Mouse (Mus musculus): ENCODE data around the gene Ndufb5. TPM values are rescaled to one million over a fixed set of nuclear protein-coding genes. Genes with fewer than 3 reads are reported as not detected.
A peak's percentile ranks its signal among the peaks of the same experiment; 100 is the strongest.
"Not testable (repeated sequence)": the region's sequence is repeated elsewhere in the genome, so short reads cannot be mapped to it uniquely, and the experiment has no call there.

Ndufb5 gene
- total RNA-seq (2022): 100 to 1,000 TPM; 836 to 865 (median 854) TPM

DNA sequence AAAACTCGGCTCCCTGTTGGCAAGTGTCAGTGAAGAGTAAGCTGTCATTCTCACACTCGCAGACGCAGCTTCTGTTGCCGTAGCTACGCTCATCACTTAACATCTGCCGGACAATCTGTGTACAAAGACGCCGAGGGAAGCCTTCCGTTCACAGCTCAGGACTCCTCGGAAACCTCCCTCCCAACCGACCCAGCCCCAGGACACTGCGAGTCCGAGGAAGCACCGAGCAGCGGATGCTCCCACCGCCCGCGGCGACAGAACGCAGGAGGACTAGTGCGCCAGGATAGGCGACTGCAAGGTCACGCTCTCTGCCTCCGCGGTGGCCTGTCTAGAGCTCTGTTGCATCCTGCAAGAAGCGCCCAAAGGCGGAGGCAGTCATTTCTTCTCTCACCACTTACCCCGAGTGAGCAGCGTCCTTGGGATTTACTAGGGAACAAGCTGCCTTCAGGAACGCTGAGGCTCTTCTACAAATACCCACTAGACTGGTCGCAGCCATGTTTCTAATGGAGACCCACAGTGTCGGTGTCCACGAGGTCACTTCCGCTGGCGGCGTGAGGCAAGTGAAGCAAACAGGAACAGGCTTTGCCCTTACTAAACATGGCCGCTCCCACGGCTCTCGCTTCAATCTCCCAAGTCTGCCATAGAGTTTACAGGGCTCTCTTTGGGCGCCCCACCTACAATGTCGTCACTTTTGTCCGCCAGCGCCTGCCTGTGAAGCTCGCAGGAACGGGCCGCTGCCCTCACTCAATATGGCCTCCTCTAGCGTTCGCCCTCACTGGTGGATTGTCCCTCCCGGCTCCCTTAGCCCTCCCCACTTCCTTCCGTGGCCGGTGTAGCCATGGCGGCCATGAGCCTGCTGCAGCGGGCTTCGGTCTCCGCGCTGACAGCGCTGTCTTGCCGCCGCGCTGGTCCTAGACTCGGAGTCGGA lies at the start of gene Ndufb5:
TSS of gene Ndufb5 (plus strand) at position 747 of the 928 bp plus-strand sequence.
- DNase-seq (ENCODE audit: low spot score): peak; percentile 99

DNA sequence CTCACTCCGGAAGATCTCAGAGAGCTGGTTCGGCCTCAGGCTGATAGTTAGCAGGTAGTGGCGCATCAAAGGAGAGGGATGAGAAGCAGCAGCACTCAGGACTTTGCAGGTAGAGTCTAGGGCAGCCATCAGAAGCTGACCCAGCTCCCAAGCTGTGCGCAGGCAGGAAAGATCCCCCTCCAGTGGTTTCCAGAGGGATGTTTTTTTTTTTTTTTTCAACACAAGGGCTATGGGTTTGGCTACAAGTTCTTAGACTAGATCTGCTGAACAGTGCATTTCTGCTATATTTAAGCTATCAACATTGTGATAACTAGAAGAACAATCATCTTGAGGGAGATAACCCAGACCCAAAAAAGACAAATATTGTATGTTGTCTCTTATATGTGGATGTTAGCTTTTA lies 49.6 kb upstream of the Ndufb5 start:
- no peak for DNase-seq (ENCODE audit: low spot score)

DNA sequence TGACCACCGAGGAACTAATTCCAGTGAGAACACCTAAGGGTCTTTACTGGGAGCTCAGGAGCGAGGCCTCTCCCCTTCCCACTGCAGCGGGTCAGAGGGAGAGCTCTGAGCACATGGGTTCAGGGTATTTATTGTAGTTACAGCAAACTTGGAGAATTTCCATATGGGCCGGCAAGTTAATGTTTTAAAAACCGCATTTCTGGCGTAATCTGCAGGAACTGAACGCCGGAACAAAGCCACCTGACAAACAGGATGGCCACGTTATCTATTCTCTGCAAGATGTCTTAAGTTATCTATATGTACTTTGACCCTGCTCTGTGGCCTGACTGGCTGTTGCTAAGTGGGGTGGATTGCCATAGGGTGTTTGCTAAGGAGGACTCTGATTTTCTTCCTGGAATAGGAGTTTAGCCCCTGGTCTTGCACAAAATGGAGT lies 47.2 kb upstream of the Ndufb5 start:
- no peak for DNase-seq (ENCODE audit: low spot score)

DNA sequence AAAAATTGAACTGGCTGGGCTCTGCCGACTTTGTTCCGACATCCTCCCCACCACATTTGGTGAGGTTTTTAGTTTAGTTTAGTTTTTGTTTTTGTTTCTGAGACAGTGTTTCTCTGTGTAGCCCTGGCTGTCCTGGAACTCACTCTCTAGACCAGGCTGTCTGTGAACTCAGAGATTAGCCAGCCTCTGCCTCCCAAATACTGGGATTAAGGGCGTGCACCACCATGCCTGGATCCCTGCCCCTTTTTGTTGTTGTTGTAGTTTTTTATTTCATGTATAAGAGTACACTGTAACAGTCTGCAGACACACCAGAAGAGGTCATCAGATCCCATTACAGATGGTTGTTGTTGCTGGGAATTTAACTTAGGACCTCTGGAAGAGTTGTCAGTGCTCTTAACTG lies 46.8 kb upstream of the Ndufb5 start:
- no peak for DNase-seq (ENCODE audit: low spot score)

DNA sequence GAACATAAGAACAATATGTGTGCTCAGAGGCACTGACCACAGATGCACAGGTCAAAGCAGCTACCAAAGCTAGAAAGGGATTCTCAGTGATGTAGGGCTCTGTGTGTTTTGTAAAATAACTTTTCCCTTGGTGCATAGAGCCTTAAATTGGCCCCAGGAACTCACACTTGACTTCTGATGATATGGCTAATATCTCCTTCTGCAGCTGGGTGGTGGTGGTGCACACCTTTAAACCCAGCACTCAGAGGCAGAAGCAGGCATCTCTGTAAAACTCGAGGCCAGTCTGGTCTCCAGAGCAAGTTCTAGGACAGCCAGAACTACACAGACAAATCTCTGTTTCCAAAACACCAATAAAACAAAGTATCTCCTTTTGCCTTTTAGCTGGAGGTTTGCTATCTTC lies 45.9 kb upstream of the Ndufb5 start:
- DNase-seq (ENCODE audit: low spot score): no peak

DNA sequence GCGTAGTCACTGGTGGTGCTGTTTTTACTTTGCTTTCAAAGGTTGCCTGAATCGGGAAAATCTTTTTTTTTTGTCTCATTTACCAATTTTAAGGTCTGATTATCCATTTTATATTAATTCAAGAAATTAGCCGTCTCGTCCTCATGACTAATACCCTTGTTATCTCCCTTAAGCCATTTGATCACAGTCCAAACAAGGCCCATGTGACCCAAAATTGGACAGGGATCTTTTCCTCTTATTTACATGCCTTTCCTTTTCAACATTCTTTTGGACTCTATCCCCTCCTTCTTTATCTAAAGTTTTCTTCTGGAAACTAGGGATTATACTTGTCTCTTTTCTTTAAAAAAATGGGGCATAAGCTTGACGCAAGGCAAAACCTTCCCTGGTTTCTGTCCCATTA lies 44.9 kb upstream of the Ndufb5 start:
- DNase-seq (ENCODE audit: low spot score): no peak

DNA sequence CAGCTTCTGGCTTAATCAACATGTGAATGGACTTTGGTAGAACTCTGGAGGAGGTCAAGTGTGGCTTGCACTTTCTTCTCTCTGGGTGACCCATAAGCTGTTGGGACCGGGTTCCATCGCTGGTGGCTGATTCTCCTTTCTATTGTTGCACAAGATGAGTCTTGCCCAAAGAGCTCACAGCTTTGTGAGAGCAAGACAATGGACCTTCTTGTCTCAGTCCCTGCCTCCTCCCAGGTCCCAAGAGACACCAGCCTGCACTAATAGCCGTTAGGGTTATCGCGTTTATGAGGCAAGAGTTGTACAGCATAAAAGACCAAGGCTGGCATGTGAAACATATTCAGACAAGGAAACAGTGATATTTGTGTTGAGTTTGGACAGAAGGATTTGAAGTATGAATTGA lies 42.6 kb upstream of the Ndufb5 start:
- no peak for DNase-seq (ENCODE audit: low spot score)

DNA sequence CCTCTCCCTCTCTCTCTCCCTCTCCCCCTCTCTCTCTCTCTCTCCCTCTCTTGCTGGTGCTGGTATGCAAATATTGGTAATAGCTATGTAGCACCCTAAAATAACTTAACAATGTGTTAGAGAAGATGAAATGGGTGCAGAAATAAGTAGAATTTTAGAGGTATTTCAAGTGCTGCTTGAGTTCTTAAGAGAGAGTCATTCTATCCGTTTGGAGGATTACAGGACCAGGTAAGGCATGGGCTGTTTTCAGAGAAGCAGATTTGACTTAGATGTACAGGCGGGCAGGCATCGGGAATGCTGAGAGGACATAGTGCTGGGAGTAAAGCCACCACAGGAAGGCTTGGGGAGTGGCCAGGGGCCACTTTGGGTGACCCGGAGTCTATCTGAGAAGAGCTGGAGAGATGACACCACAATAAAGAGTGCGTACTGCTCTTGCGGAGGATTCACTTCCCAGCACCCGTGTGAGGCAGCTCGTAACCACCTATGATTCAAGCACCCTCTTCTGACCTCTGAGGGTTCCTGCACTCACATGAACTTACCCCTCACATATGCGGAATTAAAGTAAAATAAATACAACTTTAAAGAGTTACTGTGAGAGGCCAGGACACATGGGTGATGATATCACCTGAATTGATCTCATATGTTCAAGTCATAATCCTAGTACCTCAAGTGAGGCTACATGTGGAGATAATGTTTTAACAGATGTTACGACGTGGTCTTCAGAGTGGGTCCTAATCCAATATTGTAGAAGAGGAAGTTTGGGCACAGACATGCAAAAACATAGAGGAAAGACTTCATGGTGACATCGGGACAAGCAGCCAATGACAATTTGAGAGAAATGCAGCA lies 41.8 kb upstream of the Ndufb5 start:
- no peak for DNase-seq (ENCODE audit: low spot score)

DNA sequence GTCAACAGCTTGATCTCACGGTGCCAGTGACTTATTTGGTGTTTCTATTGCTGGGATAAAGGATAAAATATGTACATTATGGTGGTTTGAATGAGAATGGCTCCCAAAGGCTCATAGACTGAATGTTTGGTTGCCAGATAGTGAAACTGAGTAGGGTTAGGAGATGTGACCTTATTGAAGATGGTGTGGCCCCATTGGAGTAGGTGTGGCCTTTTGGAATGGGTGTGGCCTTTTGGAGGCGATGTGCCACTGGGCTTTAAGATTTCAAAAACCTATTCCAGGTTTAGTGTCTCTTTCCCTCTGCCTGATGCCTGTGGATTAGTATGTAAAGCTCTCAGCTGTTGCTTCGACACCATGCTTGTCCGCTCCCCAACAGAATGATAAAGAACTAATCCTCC lies 41.2 kb upstream of the Ndufb5 start:
- DNase-seq (ENCODE audit: low spot score): no peak

DNA sequence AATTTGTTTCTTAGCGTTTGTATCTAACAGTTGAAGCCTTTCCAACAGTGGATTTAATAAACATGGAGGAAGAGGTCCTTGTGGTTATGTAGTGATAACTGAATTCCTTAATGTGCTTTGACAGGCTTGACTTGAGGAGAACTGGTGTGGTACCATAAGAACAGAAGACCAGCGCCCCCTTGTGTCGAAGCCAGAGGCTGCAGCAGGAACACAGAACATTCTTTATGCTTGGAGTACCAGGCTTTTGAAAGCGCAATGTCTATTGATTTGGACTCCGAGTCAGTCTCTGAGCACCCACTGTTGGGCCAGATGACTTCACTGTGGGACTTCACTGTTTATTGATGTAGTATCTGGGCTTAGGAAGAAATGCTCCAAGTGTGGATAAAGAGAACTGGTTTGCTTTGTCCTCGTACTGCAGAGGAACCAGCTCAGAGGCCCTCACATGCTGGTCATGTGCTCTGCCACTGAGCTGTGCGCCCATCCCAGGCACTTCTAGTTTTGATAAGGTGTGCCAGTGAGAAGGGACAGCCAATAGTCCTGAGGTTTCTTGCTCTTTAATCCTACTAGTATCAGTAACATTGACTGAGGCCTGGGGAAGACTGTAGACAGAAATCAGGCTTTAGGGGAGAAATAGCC lies 38.4 kb upstream of the Ndufb5 start:
- peak; percentile 88 for DNase-seq (ENCODE audit: low spot score)

DNA sequence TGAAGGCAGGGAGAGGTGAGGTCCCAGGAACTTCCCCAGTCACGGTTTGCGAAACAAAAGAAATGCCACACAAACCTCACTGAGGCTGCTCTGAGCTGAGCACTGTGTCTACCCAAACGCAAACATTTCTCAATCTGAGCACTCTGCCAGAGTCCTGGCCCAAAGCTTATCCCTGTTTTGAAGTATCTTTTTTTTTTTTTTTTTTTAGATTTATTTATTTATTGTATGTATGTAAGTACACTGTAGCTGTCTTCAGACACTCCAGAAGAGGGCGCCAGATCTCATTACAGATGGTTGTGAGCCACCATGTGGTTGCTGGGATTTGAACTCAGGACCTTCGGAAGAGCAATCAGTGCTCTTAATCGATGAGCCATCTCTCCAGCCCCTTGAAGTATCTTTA lies 32.8 kb upstream of the Ndufb5 start:
- DNase-seq (ENCODE audit: low spot score): not testable (repeated sequence)

DNA sequence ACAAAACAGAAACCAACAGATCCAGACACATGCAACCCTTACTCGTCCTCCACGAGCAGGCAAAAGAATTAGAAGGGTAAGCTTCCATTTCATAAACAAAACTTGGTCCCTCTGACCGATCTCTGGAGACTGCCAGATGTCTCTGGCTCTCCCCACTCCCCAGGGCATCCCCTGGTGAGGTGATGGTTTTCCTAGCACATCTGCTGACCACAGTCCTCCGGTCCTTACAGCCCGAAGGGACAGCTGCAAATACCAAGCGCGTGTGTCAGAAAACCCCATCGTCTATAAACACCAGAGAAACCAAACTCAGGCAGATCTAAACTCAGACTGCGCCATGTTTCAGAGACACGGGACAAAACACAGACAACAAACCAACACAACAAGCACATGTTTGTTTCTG lies 32.2 kb upstream of the Ndufb5 start:
- not testable (repeated sequence) for DNase-seq (ENCODE audit: low spot score)

DNA sequence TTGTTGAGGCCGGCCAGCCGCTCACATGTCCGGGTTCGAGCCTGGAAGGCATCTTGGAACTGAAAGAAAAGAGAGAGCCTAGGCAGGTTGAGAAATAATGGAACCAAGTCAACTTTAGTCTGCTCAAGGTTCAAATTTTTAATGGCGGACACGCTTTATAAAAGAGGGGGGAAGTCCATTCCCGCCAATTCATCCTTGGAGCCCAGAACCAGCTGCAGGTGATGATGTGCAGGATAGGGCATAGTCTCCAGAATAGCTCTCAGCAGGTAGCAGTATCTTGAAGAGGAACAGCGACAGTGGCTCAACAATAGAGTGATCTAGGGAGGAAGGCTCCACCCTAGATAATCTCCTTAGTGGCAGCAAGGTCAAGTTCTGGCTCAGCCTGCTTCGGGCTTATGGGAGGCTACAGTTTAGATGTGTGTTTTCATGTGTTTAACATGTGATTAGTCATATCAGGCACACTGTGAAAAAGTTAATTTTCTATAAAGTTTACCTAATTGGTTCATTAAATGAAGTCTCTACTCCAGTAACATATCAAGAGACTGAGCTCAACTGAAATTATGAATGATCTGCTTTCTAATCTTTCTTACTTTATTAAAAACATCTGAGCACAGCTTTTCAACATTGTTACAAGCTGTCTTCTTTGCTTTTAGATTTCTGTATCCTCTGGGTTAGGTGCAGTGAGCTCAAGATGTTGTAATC lies 31.0 kb upstream of the Ndufb5 start, which contains the start of gene Actl6a:
TSS of gene Actl6a (plus strand) at position 652 of the 702 bp plus-strand sequence.
- not testable (repeated sequence) for DNase-seq (ENCODE audit: low spot score)

DNA sequence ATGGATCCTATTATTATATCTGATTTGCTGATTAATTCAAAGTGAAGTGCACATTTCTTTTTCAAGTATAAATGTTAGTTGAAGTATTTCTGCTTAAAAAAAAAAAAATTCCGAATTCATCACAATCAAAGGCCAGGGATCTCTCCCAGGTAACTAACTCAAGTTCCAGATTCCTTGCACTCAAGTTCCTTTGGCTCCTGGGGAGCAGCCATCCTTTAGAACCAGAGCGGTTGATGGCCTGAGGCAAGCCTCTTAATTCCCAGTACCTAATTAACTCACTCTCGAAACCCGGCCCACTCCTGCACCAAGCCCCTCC lies 28.8 kb upstream of the Ndufb5 start:
- no peak for DNase-seq (ENCODE audit: low spot score)

DNA sequence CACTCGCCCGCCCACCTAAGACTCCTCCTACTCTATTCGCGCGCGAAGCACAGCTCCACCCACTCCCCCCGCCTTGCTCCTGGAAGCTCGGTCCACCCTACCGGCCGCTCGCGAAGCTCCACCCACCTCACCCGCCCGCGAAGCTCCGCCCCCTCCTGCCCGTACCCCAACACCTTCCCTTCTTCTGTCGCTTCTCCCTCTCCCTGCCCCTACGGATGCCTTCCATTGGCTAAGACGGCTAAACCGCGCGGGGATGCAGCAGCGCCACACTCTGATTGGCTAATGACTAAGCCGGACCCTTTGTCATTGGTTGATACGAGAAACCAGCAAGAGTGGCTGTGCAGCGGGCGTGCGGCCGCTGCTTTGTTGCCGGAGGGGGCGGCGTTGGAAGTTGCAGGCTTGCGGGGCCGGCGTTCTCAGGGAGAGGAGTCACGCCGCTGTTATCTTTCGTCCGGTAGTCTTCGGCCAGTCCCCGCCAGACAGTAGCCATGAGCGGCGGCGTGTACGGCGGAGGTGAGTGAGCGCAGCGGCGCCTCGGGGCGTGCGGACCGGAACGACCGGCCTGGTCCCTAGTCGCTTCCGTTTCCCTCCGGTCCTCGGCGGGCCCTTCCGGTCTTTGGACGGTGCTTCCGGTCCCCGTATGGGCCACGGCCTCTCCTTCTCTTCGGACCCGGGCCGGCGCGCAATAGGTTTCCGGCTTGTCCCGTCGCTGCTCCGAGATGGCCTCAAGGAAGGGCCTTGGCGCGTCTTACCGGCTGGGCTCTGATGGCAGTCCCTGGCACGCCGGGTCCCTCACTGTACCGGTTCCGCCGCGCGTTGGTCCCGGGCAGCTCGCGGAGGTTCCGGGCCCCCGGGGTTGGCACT lies 28.2 kb upstream of the Ndufb5 start:
- peak; percentile 97 for DNase-seq (ENCODE audit: low spot score)

DNA sequence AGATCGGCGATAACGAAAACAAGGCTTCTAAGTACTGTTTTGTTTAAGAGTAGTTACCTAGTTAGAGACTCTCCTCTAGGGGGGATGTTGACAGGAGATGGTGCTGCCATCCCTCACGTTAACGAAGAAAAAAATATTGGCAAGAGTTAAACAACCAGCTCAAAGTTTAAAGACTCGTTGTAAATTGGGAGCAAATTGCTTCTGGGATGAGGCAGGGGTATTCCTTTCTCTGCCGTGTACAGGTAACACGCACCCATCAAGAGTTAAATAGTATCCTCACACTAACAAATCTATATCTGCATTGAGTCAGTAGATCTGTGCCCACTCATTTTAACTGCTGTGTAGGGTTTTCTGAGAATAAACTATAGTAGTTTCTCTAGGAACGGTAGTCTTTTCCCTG lies 27.4 kb upstream of the Ndufb5 start:
- DNase-seq (ENCODE audit: low spot score): no peak

DNA sequence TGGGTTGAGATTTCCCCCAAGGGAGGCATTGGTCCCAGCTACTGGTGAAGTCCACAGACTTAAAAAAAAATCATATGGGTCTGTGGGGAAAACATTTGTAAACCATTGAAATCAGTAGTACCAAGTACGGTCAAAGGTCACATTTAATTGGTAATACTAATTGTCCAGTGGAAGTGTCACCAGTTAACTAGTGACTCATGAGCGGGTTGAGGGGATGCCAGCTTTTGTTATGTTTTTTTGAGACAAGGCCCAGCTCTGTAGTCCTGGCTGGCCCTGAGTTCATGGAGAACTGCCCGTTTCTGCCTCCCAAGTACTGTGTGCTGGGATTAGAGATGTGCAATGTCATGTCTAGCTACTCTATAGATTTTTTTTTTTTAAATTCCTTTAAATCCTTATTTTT lies 23.1 kb upstream of the Ndufb5 start:
- DNase-seq (ENCODE audit: low spot score): no peak

DNA sequence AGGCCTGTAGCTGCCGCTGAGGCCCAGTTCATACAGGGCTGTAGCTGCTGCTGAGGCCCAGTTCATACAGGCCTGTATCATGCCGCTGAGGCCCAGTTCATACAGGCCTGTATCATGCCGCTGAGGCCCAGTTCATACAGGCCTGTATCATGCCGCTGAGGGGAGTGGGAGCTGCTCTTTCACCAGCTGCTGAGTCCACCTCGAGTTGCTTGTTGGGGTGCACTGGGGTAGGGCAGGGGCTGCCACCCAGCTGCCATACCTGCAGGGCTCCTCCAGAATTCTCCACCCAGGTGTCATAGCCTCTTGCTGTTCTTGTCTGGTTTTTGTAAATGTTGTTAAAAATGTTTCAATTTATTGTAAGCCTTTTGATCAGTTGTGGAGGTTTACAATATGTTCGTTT lies 19.4 kb upstream of the Ndufb5 start:
- DNase-seq (ENCODE audit: low spot score): not testable (repeated sequence)

DNA sequence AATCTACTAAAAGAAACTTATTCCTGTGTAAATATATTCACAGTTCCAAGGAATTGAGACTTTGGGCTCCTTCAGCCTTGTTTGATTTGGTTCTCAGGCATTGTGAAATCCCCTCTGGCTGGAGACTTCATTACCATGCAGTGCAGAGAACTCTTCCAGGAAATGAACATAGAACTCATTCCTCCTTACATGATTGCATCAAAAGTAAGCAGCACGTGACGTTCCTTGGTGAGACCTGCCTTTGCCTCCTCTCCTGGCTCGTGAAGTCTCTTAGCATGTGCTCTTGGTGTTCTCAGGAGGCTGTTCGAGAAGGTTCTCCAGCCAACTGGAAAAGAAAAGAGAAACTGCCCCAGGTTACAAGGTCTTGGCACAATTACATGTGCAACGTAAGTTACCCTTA lies 18.5 kb upstream of the Ndufb5 start:
- no peak for DNase-seq (ENCODE audit: low spot score)

DNA sequence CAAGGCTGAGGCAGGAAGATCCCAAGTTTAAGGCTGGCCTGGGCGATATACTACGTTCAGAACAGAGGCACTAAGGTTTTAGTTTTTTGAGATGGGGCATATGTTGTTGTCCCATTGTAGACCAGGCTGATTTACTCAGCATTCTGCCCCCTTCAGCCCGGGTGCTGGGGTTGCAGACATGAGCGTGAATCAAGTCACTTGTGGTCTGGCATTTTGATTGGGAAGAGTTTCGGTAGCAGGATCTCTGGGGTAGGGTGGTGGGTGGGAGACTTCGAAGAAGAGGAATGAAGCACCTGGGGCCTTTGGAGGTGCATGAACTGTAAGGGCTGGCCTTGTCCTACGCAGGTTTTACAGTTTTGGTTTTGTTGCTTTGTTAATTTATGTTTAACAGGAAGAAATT lies 12.6 kb upstream of the Ndufb5 start:
- no peak for DNase-seq (ENCODE audit: low spot score)

DNA sequence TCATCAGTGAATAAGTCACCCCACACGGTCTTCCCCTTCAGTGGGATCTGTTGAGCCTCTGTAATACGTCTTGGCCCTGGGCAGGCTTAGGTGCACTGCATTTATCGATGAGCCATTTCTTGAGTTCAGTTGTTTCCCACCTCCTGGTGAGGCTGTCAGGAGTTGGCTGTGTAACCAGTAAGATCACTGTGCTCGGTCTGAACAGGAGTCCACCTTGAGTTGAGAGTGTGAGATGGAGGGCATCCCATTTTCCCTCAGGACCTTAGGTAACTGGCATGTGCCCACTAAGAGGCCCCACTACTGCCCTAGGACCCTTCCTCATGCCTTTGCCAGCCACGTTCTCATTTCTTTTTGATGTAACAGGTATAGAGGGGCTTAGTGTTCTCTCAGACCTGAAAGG lies 10.8 kb upstream of the Ndufb5 start:
- DNase-seq (ENCODE audit: low spot score): no peak

Measured in heart, adult 8-10 months (tissue).